Mouse (Mus musculus) stomach, postnatal 0 days (tissue): ENCODE results near the gene Padi6. TPM values are rescaled to one million over a fixed set of nuclear protein-coding genes. Genes with fewer than 3 reads are reported as not detected.
A peak's percentile ranks its signal among the peaks of the same experiment; 100 is the strongest.

Source experiments
- ATAC-seq: fragments of 200-750 bp; cut with Nextera tagmentation; 2 replicates; pipeline ENCODE4 v1.8.0; 2017; ENCODE audit not compliant: low FRiP score, low TSS enrichment
- DNase-seq: peaks from one replicate; pipeline ENCODE4 v3.0.0-alpha.2; 2016; ENCODE audit warnings: low spot score
- H3K27ac ChIP-seq: fragments of 300-500 bp; sonication (generic); replicated peaks from 2 replicates; pipeline ENCODE4 v1.5.1; 2014; ENCODE audit warnings: mild to moderate bottlenecking, control low read depth
- H3K27me3 ChIP-seq: fragments of 300-500 bp; sonication (generic); 2 replicates; pipeline ENCODE4 v1.6.1; 2014; ENCODE audit warnings: low read length; ENCODE audit not compliant: control insufficient read depth, insufficient read depth
- H3K36me3 ChIP-seq: fragments of 300-500 bp; sonication (generic); 2 replicates; pipeline ENCODE4 v1.6.1; 2014; ENCODE audit warnings: low read length, mixed read lengths; ENCODE audit not compliant: control insufficient read depth, insufficient read depth
- H3K4me1 ChIP-seq: fragments of 300-500 bp; sonication (generic); replicated peaks from 2 replicates; pipeline ENCODE4 v1.6.1; 2014; ENCODE audit warnings: antibody characterized with exemption; ENCODE audit not compliant: control insufficient read depth, insufficient read depth
- H3K4me2 ChIP-seq: fragments of 300-500 bp; sonication (generic); replicated peaks from 2 replicates; pipeline ENCODE4 v1.6.1; 2014; ENCODE audit warnings: low read depth, mild to moderate bottlenecking, control low read depth, moderate library complexity
- H3K4me3 ChIP-seq: fragments of 300-500 bp; sonication (generic); 2 replicates; pipeline ENCODE4 v1.5.1; 2014; ENCODE audit warnings: low read depth, low read length, control low read depth
- H3K9ac ChIP-seq: fragments of 300-500 bp; sonication (generic); 2 replicates; pipeline ENCODE4 v1.6.1; 2014; ENCODE audit warnings: mild to moderate bottlenecking, low read length, control low read depth, mixed read lengths
- H3K9me3 ChIP-seq: fragments of 300-500 bp; sonication (generic); 2 replicates; pipeline ENCODE4 v1.6.1; 2016; ENCODE audit warnings: low read length; ENCODE audit not compliant: control insufficient read depth
- CTCF ChIP-seq: IDR thresholded peaks from 2 replicates; pipeline ENCODE4 v1.5.1; 2016; ENCODE audit warnings: antibody characterized with exemption, low read depth, mild to moderate bottlenecking, moderate library complexity
- EP300 ChIP-seq: optimal IDR thresholded peaks from 2 replicates; pipeline ENCODE3; 2016; ENCODE audit warnings: antibody characterized with exemption
- WGBS: fragments of 180-500 bp; shearing (Covaris S2); extraction: QIAGEN DNeasy Blood & Tissue Kit; methylation state at CpG from one replicate; pipeline ENCODE4 v1.1.7; 2014; 5-methylcytosine and 5-hydroxymethylcytosine counted together
- polyA plus RNA-seq: library from polyadenylated mRNA; unstranded; fragments of >200 nt; fragmentation: Nextera tagmentation; extraction: Ambion mirVana; gene quantifications from 2 replicates; pipeline ENCODE4 v1.2.1, GENCODE M21; 2015

Gene Padi6
- polyA plus RNA-seq, 1 experiment from 2014 or later, result not detected

DNA sequence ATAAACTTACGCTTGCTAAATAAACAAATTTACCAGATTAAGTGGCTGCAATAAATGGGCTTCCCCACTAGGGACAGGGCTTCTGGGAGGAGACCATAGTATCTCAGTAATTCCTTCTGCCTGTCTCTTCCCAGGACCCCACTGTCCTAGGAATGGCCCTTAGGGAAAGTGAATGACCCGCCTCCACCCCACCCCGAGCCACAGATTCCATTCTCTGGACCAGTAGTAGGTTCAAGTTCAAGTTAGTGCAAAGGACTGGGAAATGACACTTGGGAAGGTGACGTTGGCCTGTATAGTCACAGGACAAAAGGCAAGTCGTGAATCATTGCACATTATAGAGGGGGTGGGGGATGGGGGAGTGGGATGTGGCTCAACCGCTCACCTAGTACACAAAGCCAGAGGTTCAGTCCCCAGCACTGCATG lies 57.6 kb downstream of the Padi6 start:
- H3K4me2 ChIP-seq, result peak overlapping the region; percentile 40
- ATAC-seq, result peak; percentile 36
- no peaks in the 10 kb centered on the region for H3K9me3 ChIP-seq
- no peaks in the 10 kb centered on the region for H3K4me1 ChIP-seq
- H3K9ac ChIP-seq, result no peak overlapping the region
- H3K36me3 ChIP-seq, result no peaks in the 10 kb centered on the region
- no peak overlapping the region for H3K4me3 ChIP-seq
- no peak for TF ChIP-seq EP300
- peak; percentile 57 for TF ChIP-seq CTCF
- WGBS, result 32% methylated on average over 6 of the region's 6 CpGs
- H3K27ac ChIP-seq, result no peak overlapping the region
- DNase-seq, result no peak
- no peaks in the 10 kb centered on the region for H3K27me3 ChIP-seq

DNA sequence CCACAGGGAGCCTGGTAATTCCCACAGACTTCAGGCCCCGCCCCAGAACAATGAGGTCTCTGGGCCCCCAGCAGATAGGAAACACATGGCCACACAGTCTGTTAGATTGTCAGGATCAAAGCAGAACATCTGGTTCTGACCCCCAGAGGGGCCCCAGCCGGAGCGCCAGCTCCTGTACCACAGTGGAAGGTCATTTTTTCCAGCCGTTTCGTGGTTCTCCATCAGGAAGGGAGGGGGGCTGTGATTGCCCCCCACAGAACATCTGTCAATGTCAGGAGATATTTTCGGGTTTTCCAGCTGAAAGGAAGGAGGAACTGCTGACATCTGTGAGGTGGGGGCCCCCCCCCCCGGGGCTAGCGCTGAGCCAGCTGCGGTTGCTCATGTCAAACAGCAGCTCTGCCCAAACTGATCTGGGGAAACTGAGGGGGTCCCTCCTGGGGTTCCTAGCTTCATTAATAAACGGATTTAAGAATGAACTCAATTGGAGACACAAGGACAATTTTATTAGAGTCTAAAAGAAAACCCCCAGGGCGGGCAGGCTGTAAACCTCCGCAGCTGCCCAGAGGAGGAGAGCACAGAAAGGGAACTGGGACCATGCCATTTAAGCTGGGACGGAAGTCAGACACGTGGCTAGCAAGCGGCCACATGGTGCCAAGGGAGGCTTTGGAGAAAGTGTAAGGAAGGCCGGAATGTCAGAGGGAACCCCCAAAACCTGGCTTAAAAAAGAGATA lies 58.1 kb downstream of the Padi6 start:
- DNase-seq, result no peak
- no peaks in the 10 kb centered on the region for H3K9me3 ChIP-seq
- peak overlapping the region; percentile 46; the same call in 1 of the 2 replicates for H3K27ac ChIP-seq
- WGBS, result 10% methylated on average over 16 of the region's 16 CpGs
- no peaks in the 10 kb centered on the region for H3K27me3 ChIP-seq
- H3K4me2 ChIP-seq, result peak overlapping the region; percentile 40; the same call in 1 of the 2 replicates
- no peaks in the 10 kb centered on the region for H3K36me3 ChIP-seq
- no peak overlapping the region for H3K4me3 ChIP-seq
- TF ChIP-seq EP300 (no peak), CTCF (0 out of 2 replicates have a peak, but pooled peaks have one; percentile 2)
- ATAC-seq, result peak; percentile 48; the same call in 1 of the 2 replicates
- H3K9ac ChIP-seq, result no peak overlapping the region
- H3K4me1 ChIP-seq, result no peaks in the 10 kb centered on the region

DNA sequence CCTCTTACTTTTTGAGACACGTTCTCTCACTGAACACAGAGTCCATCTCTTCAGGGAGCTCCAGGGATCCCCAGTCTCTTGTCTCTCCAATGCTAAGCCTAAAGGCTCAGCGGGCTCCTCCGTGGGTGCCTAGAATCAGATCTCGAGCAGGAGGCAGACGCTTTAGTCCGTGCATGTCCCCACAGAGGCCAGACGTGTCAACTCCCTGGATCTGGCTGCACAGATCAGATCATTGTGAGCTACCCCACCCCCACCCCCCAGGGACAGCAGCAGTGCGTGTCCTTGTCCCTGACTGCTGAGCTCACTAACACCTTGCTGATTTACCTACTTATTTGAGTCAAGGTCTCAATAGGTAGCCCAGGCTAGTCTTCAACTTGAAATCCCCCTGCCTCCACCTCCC lies 58.8 kb downstream of the Padi6 start:
- DNase-seq (no peak), ATAC-seq (no peak)
- Histone ChIP-seq H3K4me2 (peak overlapping the region; percentile 40; the same call in 1 of the 2 replicates), H3K27me3 (no peaks in the 10 kb centered on the region), H3K9me3 (no peaks in the 10 kb centered on the region), H3K27ac (no peak overlapping the region), H3K4me1 (no peaks in the 10 kb centered on the region), H3K9ac (no peak overlapping the region), H3K36me3 (no peaks in the 10 kb centered on the region), H3K4me3 (no peak overlapping the region)
- WGBS, result 28% methylated on average over 8 of the region's 8 CpGs
- TF ChIP-seq CTCF (no peak), EP300 (no peak)

DNA sequence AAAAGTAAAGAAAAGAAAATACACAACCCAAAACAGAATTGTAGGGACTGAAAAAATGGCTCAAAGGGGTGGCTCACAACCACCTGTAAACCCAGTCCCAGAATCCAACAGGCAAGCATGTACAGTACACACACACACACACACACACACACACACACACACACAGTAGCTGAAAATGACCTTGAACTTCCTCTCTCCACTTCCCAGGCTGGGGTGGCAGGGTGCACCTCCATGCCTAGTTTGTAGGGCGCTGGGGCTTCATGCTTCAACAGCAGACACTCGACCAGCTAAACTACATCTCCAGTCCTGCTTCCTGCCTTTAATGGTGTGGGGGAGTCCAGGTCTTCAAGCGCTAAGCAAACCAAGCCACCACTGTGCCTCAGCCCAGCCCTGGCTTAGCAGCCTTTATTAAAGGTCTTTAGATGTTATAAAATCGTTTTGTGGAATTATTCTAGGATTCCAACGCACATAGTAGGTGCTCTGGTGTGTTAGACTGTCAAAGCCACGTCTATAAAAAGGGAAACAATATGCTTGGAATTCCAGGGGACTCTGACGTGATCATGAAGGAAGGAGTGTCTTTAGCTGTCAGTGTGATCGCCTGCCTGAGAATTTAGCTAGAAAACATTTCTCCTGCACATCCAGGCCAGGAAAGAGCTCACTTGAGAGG lies 61.6 kb downstream of the Padi6 start:
- no peaks in the 10 kb centered on the region for H3K9me3 ChIP-seq
- no peak for DNase-seq
- H3K36me3 ChIP-seq, result no peaks in the 10 kb centered on the region
- no peak overlapping the region for H3K4me2 ChIP-seq
- no peak for ATAC-seq
- no peak overlapping the region for H3K4me3 ChIP-seq
- H3K27me3 ChIP-seq, result no peaks in the 10 kb centered on the region
- no peak overlapping the region for H3K9ac ChIP-seq
- H3K27ac ChIP-seq, result no peak overlapping the region
- TF ChIP-seq EP300 (no peak), CTCF (no peak)
- 43% methylated on average over 8 of the region's 8 CpGs for WGBS
- no peaks in the 10 kb centered on the region for H3K4me1 ChIP-seq

DNA sequence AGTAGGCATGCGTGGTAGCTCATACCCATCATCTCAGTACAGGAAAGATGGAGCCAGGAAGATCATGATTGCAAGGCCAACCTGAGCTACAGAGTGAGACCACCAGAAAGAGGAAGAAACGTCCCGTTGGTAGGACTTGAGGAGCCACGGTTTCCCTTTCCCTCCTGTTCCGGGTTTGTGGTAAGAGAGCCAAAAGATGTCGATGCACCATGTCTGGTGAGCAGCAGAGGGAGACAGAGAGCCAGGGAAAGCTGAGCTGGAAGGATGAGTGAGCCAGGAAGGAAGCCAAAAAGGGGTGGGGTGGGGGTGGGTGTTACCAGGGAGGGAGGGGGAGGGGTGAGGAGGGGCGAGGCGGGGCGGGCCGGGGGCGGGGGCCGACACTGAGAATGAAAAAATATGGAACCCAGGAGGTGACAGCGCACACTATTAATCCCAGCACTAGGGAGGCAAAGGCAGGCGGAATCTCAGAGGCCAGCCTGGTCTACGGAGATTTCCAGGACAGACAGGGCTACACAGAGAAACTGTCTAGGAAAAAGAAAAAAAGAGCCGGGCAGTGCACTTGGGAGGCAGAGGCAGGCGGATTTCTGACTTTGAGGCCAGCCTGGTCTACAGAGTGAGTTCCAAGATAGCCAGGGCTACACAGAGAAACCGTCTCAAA lies 62.6 kb downstream of the Padi6 start:
- no peaks in the 10 kb centered on the region for H3K9me3 ChIP-seq
- no peaks in the 10 kb centered on the region for H3K36me3 ChIP-seq
- no peaks in the 10 kb centered on the region for H3K27me3 ChIP-seq
- TF ChIP-seq CTCF, result peak; percentile 86
- no peak for TF ChIP-seq EP300
- H3K27ac ChIP-seq, result no peak overlapping the region
- no peaks in the 10 kb centered on the region for H3K4me1 ChIP-seq
- H3K4me2 ChIP-seq, result peak overlapping the region; percentile 38
- peak; percentile 84 for DNase-seq
- 0 out of 2 replicates have a peak overlapping the region, but pooled peaks have one; percentile 35 for H3K9ac ChIP-seq
- H3K4me3 ChIP-seq, result no peak overlapping the region
- peak; percentile 56 for ATAC-seq
- WGBS, result 19% methylated on average over 18 of the region's 18 CpGs
